Mouse (Mus musculus): ENCODE data around the gene Cd2bp2. TPM values are rescaled to one million over a fixed set of nuclear protein-coding genes. Genes with fewer than 3 reads are reported as not detected.

Gene Cd2bp2
- polyA plus RNA-seq, 1 experiment from 2014 or later = 86.2 TPM

- Histone ChIP-seq H3K4me2 (replicated peaks) (no peak overlapping the region), H3K9me3 (replicated peaks) (no peaks in the 10 kb centered on the region), H3K36me3 (no peaks in the 10 kb centered on the region), H3K4me1 (0 out of 2 replicates have a peak, but pooled peaks cover 2% of the 10 kb centered on the region), H3K27me3 (no peaks in the 10 kb centered on the region), H3K4me3 (no peak overlapping the region), H3K9ac (no peak overlapping the region), H3K27ac (no peak overlapping the region)
- ATAC-seq (ENCODE audit: low FRiP score) = no peak
- 38% methylated on average over 2 of the region's 2 CpGs for WGBS
These were observed 49.6 kb downstream of the Cd2bp2 start for GRCm38 (mm10) chr7:127146267-127146603.

GRCm38 (mm10) chr7:127145387-127146266 is 50.2 kb downstream of the Cd2bp2 start:
- Histone ChIP-seq H3K4me1 (0 out of 2 replicates have a peak, but pooled peaks cover 2% of the 10 kb centered on the region), H3K27me3 (no peaks in the 10 kb centered on the region), H3K36me3 (no peaks in the 10 kb centered on the region), H3K4me3 (no peak overlapping the region), H3K4me2 (replicated peaks) (no peak overlapping the region), H3K27ac (no peak overlapping the region), H3K9ac (no peak overlapping the region), H3K9me3 (replicated peaks) (no peaks in the 10 kb centered on the region)
- no peak for ATAC-seq (ENCODE audit: low FRiP score)
- WGBS = 58% methylated on average over 9 of the region's 9 CpGs

GRCm38 (mm10) chr7:127144412-127144811 is 51.4 kb downstream of the Cd2bp2 start:
- Histone ChIP-seq H3K4me3 (no peak overlapping the region), H3K9me3 (replicated peaks) (no peaks in the 10 kb centered on the region), H3K4me2 (replicated peaks) (no peak overlapping the region), H3K36me3 (no peaks in the 10 kb centered on the region), H3K9ac (no peak overlapping the region), H3K27ac (no peak overlapping the region), H3K4me1 (0 out of 2 replicates have a peak, but pooled peaks cover 2% of the 10 kb centered on the region), H3K27me3 (no peaks in the 10 kb centered on the region)
- ATAC-seq (ENCODE audit: low FRiP score) = no peak
- 89% methylated on average over 7 of the region's 7 CpGs for WGBS

GRCm38 (mm10) chr7:127142666-127143065 is 53.2 kb downstream of the Cd2bp2 start:
- ATAC-seq (ENCODE audit: low FRiP score) = no peak
- H3K27me3 ChIP-seq = no peaks in the 10 kb centered on the region
- no peaks in the 10 kb centered on the region for H3K36me3 ChIP-seq
- H3K9ac ChIP-seq = no peak overlapping the region
- peaks cover 3% of the 10 kb centered on the region; the same call in 1 of the 2 replicates for H3K4me1 ChIP-seq
- WGBS = 90% methylated on average over 4 of the region's 4 CpGs
- H3K4me3 ChIP-seq = no peak overlapping the region
- no peak overlapping the region for H3K4me2 ChIP-seq (replicated peaks)
- H3K27ac ChIP-seq = no peak overlapping the region
- no peaks in the 10 kb centered on the region for H3K9me3 ChIP-seq (replicated peaks)

GRCm38 (mm10) chr7:127142214-127142613 is 53.6 kb downstream of the Cd2bp2 start:
- Histone ChIP-seq H3K4me1 (peaks cover 6% of the 10 kb centered on the region; the same call in 1 of the 2 replicates), H3K27me3 (no peaks in the 10 kb centered on the region), H3K36me3 (no peaks in the 10 kb centered on the region), H3K27ac (no peak overlapping the region), H3K9me3 (replicated peaks) (no peaks in the 10 kb centered on the region), H3K4me3 (no peak overlapping the region), H3K9ac (no peak overlapping the region), H3K4me2 (replicated peaks) (no peak overlapping the region)
- ATAC-seq (ENCODE audit: low FRiP score) = no peak
- WGBS = 59% methylated on average over 2 of the region's 2 CpGs

Other genes starting within 250 kb of the Cd2bp2 start
- 3.4 and 4.1 TPM in 2 replicates for gene Asphd1, start 246.5 kb downstream of the Cd2bp2 start, polyA plus RNA-seq (2016; fragmentation: Nextera tagmentation; extraction: Ambion mirVana)
- 13.3 and 18.2 TPM in 2 replicates for gene Sez6l2, start 245.5 kb downstream of the Cd2bp2 start, polyA plus RNA-seq (2016; fragmentation: Nextera tagmentation; extraction: Ambion mirVana)
- 87.8 and 93.5 TPM in 2 replicates for gene Cdipt, start 220.1 kb downstream of the Cd2bp2 start, polyA plus RNA-seq (2016; fragmentation: Nextera tagmentation; extraction: Ambion mirVana)
- gene Cdiptos, start 220.0 kb downstream of the Cd2bp2 start, polyA plus RNA-seq (2016; fragmentation: Nextera tagmentation; extraction: Ambion mirVana) = 0.92 and 1.4 TPM in 2 replicates
- 6.8 and 7.2 TPM in 2 replicates for gene Mvp, start 181.4 kb downstream of the Cd2bp2 start, polyA plus RNA-seq (2016; fragmentation: Nextera tagmentation; extraction: Ambion mirVana)
- 0.72 and 1.3 TPM in 2 replicates for gene Pagr1b, start 179.6 kb downstream of the Cd2bp2 start, polyA plus RNA-seq (2016; fragmentation: Nextera tagmentation; extraction: Ambion mirVana)
- gene Pagr1a, start 178.7 kb downstream of the Cd2bp2 start, polyA plus RNA-seq (2016; fragmentation: Nextera tagmentation; extraction: Ambion mirVana) = 46.6 and 51.6 TPM in 2 replicates
- gene Gm42742, start 175.0 kb downstream of the Cd2bp2 start, polyA plus RNA-seq (2016; fragmentation: Nextera tagmentation; extraction: Ambion mirVana) = 63.8 and 69.6 TPM in 2 replicates
- gene Prrt2, start 174.8 kb downstream of the Cd2bp2 start, polyA plus RNA-seq (2016; fragmentation: Nextera tagmentation; extraction: Ambion mirVana) = 7.1 and 9.6 TPM in 2 replicates
- gene Maz, start 169.0 kb downstream of the Cd2bp2 start, polyA plus RNA-seq (2016; fragmentation: Nextera tagmentation; extraction: Ambion mirVana) = 117 and 119 TPM in 2 replicates
- 85.3 and 86.9 TPM in 2 replicates for gene Kif22, start 153.6 kb downstream of the Cd2bp2 start, polyA plus RNA-seq (2016; fragmentation: Nextera tagmentation; extraction: Ambion mirVana)
- not detected in 2 replicates for gene Zg16, start 108.7 kb downstream of the Cd2bp2 start, polyA plus RNA-seq (2016; fragmentation: Nextera tagmentation; extraction: Ambion mirVana)
- 1.0 and 1.2 TPM in 2 replicates for gene AI467606, start 104.7 kb downstream of the Cd2bp2 start, polyA plus RNA-seq (2016; fragmentation: Nextera tagmentation; extraction: Ambion mirVana)
- gene Qprt, start 73.8 kb downstream of the Cd2bp2 start, polyA plus RNA-seq (2016; fragmentation: Nextera tagmentation; extraction: Ambion mirVana) = 0.80 and 1.9 TPM in 2 replicates
- not detected in 2 replicates for gene Spn, start 58.2 kb downstream of the Cd2bp2 start, polyA plus RNA-seq (2016; fragmentation: Nextera tagmentation; extraction: Ambion mirVana)
- gene Tbc1d10b, start 12.4 kb upstream of the Cd2bp2 start, polyA plus RNA-seq (2016; fragmentation: Nextera tagmentation; extraction: Ambion mirVana) = 46.5 and 47.2 TPM in 2 replicates
- 19.5 and 46.1 TPM in 2 replicates for gene Mylpf, start 12.8 kb upstream of the Cd2bp2 start, polyA plus RNA-seq (2016; fragmentation: Nextera tagmentation; extraction: Ambion mirVana)
- 61.3 and 67.9 TPM in 2 replicates for gene Zfp553, start 37.0 kb upstream of the Cd2bp2 start, polyA plus RNA-seq (2016; fragmentation: Nextera tagmentation; extraction: Ambion mirVana)
- gene Sept1, start 37.1 kb upstream of the Cd2bp2 start, polyA plus RNA-seq (2016; fragmentation: Nextera tagmentation; extraction: Ambion mirVana) = 32.7 and 33.2 TPM in 2 replicates
- gene Zfp771, start 48.2 kb upstream of the Cd2bp2 start, polyA plus RNA-seq (2016; fragmentation: Nextera tagmentation; extraction: Ambion mirVana) = 61.3 and 62.8 TPM in 2 replicates
- gene Dctpp1, start 64.7 kb upstream of the Cd2bp2 start, polyA plus RNA-seq (2016; fragmentation: Nextera tagmentation; extraction: Ambion mirVana) = 123 and 147 TPM in 2 replicates
- gene Sephs2, start 78.0 kb upstream of the Cd2bp2 start, polyA plus RNA-seq (2016; fragmentation: Nextera tagmentation; extraction: Ambion mirVana) = 66.5 and 69.3 TPM in 2 replicates
- gene Itgal, start 100.2 kb upstream of the Cd2bp2 start, polyA plus RNA-seq (2016; fragmentation: Nextera tagmentation; extraction: Ambion mirVana) = 0.46 and 0.52 TPM in 2 replicates
- 21.3 and 23.1 TPM in 2 replicates for gene Zfp768, start 149.5 kb upstream of the Cd2bp2 start, polyA plus RNA-seq (2016; fragmentation: Nextera tagmentation; extraction: Ambion mirVana)
- 9.3 and 9.7 TPM in 2 replicates for gene Zfp747, start 180.0 kb upstream of the Cd2bp2 start, polyA plus RNA-seq (2016; fragmentation: Nextera tagmentation; extraction: Ambion mirVana)
- gene 9130019O22Rik, start 191.1 kb upstream of the Cd2bp2 start, polyA plus RNA-seq (2016; fragmentation: Nextera tagmentation; extraction: Ambion mirVana) = 5.4 and 6.0 TPM in 2 replicates
- 6.4 and 6.8 TPM in 2 replicates for gene E430018J23Rik, start 197.6 kb upstream of the Cd2bp2 start, polyA plus RNA-seq (2016; fragmentation: Nextera tagmentation; extraction: Ambion mirVana)
- 5.9 and 6.5 TPM in 2 replicates for gene Zfp764, start 210.8 kb upstream of the Cd2bp2 start, polyA plus RNA-seq (2016; fragmentation: Nextera tagmentation; extraction: Ambion mirVana)
- gene Zfp688, start 226.0 kb upstream of the Cd2bp2 start, polyA plus RNA-seq (2016; fragmentation: Nextera tagmentation; extraction: Ambion mirVana) = 28.7 and 30.7 TPM in 2 replicates